Mouse (Mus musculus): ENCODE measurements around the gene 2010111I01Rik.

DNA sequence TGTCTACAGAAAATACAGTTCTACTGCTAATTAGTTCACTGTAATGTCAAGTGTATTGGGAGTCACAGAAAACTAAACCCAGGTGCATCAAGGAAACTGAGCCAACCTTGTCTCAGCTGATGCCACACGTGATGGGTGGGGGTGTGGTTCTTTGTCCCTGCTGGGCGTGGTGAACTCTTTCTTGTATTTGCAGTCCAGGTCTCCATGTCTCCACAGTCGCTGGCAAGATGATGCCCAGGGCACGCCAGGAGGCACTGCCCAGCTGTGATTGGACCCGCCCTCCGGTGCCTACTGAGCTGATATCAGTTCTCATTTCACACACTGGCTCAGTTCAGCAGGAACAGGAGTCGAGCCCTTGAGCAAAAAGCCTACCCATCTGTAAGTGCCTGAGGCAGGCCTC, 336.2 kb downstream of the 2010111I01Rik start:
- no peak for TF ChIP-seq CTCF (IDR thresholded peaks at IDR 0.05; ENCODE audit: control insufficient read depth, insufficient read depth, low read length)
- TF ChIP-seq POLR2A (IDR thresholded peaks at IDR 0.05; ENCODE audit: borderline replicate concordance, control insufficient read depth, low read depth, low read length), result no peak
